ENCODE assay signal across 8 mouse cellular contexts in the genomic region with DNA sequence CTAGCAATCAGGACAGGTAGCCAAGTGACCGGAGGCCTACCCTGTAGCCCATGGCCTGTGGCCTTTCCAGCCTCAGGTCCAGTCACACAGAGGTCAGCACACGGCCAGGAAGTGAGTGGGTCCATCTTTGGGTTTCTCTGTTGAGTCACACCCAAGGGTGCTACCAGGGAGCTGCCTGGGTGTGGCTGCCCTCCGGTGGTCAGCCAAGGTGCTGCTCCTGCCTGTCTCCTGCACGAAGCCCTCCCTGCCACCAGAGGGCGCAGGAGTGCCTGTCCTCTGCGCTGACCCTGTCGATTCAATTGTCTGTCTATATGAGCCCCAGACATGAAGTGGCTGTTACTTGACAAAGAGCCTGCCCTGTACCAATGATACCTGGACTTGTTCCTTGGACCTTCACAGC.
DNase-seq lines count a peak whose midpoint lies in the region; ATAC-seq and TF ChIP-seq lines count a peak whose summit lies in the region.

No protein-coding gene starts in this region.

- peak; percentile 100 for TF ChIP-seq CTCF in C2C12 (IDR thresholded peaks at IDR 0.05; ENCODE audit: control insufficient read depth, insufficient read depth, insufficient read length)

- DNase-seq in adrenal gland, adult (ENCODE audit: inconsistent age in 2 of 2, low spot score in 1 of 2): peak; percentile 81 to 92
- DNase-seq in embryo, embryonic 10 days (ENCODE audit: low spot score): peak; percentile 89
- DNase-seq in heart, adult 18-20 months: peak; percentile 75 to 83
- DNase-seq in kidney, adult 9 months: peak; percentile 76
- DNase-seq in thymus, adult 18-20 months: peak; percentile 55 to 62

- H3K36me3 ChIP-seq in C2C12 (ENCODE audit: control insufficient read depth, insufficient read depth): no peaks in the 10 kb centered on the region
- H3K36me3 ChIP-seq in liver, embryonic 15.5 days (replicated peaks): no peaks in the 10 kb centered on the region
- H3K36me3 ChIP-seq in neural tube, embryonic 14.5 days (ENCODE audit: control insufficient read depth, insufficient read depth, low read length): no peaks in the 10 kb centered on the region

- no peak overlapping the region for H3ac ChIP-seq in C2C12 (ENCODE audit: control insufficient read depth, insufficient read length, low read depth)

- H3K4me1 ChIP-seq in liver, embryonic 15.5 days (replicated peaks): peaks cover 38% of the 10 kb centered on the region
- H3K4me1 ChIP-seq in neural tube, embryonic 14.5 days (ENCODE audit: control insufficient read depth, insufficient read depth, low read length): peaks cover 25% of the 10 kb centered on the region

- peaks cover 3% of the 10 kb centered on the region for H3K79me3 ChIP-seq in C2C12 (ENCODE audit: low read depth)

- H3K4me2 ChIP-seq in liver, embryonic 15.5 days: peak overlapping the region; percentile 31
- H3K4me2 ChIP-seq in neural tube, embryonic 14.5 days (ENCODE audit: low read depth, low read length): no peak overlapping the region

- no peaks in the 10 kb centered on the region for H3K9me3 ChIP-seq in liver, embryonic 15.5 days (replicated peaks)
- no peaks in the 10 kb centered on the region for H3K9me3 ChIP-seq in neural tube, embryonic 14.5 days (ENCODE audit: control insufficient read depth, low read length)

- H3K4me3 ChIP-seq in C2C12 (ENCODE audit: insufficient read depth, poor library complexity, severe bottlenecking): no peak overlapping the region
- no peak overlapping the region for H3K4me3 ChIP-seq in liver, embryonic 15.5 days (replicated peaks)
- H3K4me3 ChIP-seq in neural tube, embryonic 14.5 days (ENCODE audit: low read depth, low read length): no peak overlapping the region

- H3K27me3 ChIP-seq in C2C12 (ENCODE audit: control insufficient read depth, insufficient read depth, insufficient read length): no peaks in the 10 kb centered on the region
- H3K27me3 ChIP-seq in liver, embryonic 15.5 days: 0 out of 2 replicates have a peak, but pooled peaks cover 6% of the 10 kb centered on the region
- H3K27me3 ChIP-seq in neural tube, embryonic 14.5 days (ENCODE audit: control insufficient read depth, insufficient read depth, low read length): no peaks in the 10 kb centered on the region

- H3K27ac ChIP-seq in liver, embryonic 15.5 days (replicated peaks): no peak overlapping the region
- no peak overlapping the region for H3K27ac ChIP-seq in neural tube, embryonic 14.5 days (ENCODE audit: low read depth, low read length)

- peaks cover 19% of the 10 kb centered on the region for H3K79me2 ChIP-seq in C2C12 (ENCODE audit: control insufficient read depth, insufficient read depth)

- 15% methylated on average over 7 of the region's 7 CpGs for WGBS in liver, embryonic 15.5 days (ENCODE audit: insufficient replicate concordance)
- 19% methylated on average over 7 of the region's 7 CpGs for WGBS in neural tube, embryonic 14.5 days

- H3K9ac ChIP-seq in liver, embryonic 15.5 days: no peak overlapping the region
- H3K9ac ChIP-seq in neural tube, embryonic 14.5 days (replicated peaks; ENCODE audit: low read depth, low read length): no peak overlapping the region

- ATAC-seq in liver, embryonic 15.5 days (ENCODE audit: insufficient read depth): peak; percentile 67
- ATAC-seq in neural tube, embryonic 14.5 days (ENCODE audit: low read depth): 0 out of 2 replicates have a peak, but pooled peaks have one; percentile 3

TF ChIP-seq in C2C12, 6 proteins besides CTCF, POLR2A, EP300 and RAD21:
- TF ChIP-seq MYOD1 (IDR thresholded peaks at IDR 0.05; ENCODE audit: control insufficient read depth, insufficient read length, low read depth) (no peak), USF1 (IDR thresholded peaks at IDR 0.05; ENCODE audit: low read depth) (no peak), FOSL1 (IDR thresholded peaks at IDR 0.05; ENCODE audit: insufficient read depth, low read length, poor library complexity, severe bottlenecking) (peak; percentile 72), MYOG (IDR thresholded peaks at IDR 0.05; ENCODE audit: control insufficient read depth, extremely low read depth, insufficient read length) (no peak), MAX (IDR thresholded peaks at IDR 0.05) (peak; percentile 80), CEBPB (IDR thresholded peaks at IDR 0.05; ENCODE audit: low read depth) (no peak)
